Mouse (Mus musculus): Measurements from ENCODE around the gene Arl8a.

- no peak for TF ChIP-seq POLR2A (IDR thresholded peaks at IDR 0.05; ENCODE audit: insufficient read depth, low read depth, low read length)
- no peak for TF ChIP-seq CTCF (IDR thresholded peaks at IDR 0.05)
These were observed 1.9 kb downstream of the Arl8a start for GRCm38 (mm10) chr1:135148476-135148875.
